Mouse (Mus musculus) kidney, postnatal 25 days (tissue): ENCODE results near the gene Cdc42ep5.
"Not testable (repeated sequence)": the region's sequence is repeated elsewhere in the genome, so short reads cannot be mapped to it uniquely, and the experiment has no call there.

Experiments
- DNase-seq, 2 experiments: peaks; one replicate each; pipeline ENCODE4 v3.0.0; 2021; ENCODE audit warnings: mixed read lengths in 2 of 2

The Cdc42ep5 gene

DNA sequence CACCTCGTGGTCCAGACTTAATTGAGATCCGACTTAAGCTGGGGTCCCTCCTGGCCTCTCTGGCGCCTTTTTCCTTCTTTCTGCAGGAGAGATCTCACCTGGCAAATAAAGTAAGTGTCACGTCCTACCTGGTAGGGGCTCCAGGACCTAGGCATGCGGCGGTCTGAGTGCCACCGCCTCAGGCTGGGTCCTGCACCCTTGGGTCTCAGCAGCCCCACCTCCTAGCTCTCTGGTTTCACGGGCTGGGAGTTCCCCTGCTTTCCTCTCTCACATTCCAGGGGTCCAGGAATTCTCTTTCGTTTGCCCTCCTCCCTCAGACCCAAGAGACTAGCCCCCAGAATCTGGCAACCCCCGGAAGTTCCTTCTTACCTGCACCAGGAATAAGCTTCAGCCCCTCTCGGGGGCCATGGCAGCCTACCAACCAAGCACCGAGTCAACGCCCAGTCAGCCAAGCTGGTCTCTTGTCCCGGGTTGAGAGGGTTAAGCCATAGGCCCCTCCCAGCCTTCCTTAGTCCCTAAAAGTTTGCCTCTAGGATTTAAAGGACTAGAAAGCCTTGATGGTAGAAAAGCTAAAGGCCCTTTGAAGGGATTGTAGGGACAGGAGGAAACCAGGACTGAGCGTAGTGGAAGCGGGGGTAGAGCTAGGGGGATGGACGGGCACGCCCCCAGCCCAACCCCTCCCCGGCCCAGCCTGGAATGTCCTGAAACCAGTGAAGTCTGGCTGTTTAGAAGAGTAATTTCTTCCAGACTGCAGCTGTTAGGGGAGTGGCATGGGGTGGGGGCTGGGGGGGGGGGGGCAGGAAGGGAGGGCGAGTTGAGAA lies at the start of gene Cdc42ep5:
Cdc42ep5 (minus strand) TSS at position 771 of the 821 bp plus-strand sequence.
- DNase-seq: peak; percentile 61 to 84

DNA sequence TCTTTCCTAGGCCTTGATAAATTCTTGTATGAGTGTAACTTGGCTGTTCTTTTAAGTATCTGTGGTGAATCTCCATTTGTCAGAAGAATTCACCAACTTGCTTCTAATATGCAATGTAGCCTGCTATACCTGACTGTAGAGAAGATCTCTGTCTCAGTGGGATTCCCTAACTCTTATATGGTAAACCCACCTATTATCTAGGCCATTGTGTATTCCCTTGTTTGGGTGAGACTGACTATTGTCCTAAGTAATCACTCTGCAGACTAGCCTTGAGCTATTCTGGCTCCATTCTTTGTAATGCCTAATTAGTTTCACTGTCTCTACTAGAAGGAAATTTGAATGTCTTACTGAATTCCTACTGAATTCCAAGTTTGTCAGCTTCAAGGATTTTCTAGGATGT lies 48.8 kb upstream of the Cdc42ep5 start:
- DNase-seq: not testable (repeated sequence)

DNA sequence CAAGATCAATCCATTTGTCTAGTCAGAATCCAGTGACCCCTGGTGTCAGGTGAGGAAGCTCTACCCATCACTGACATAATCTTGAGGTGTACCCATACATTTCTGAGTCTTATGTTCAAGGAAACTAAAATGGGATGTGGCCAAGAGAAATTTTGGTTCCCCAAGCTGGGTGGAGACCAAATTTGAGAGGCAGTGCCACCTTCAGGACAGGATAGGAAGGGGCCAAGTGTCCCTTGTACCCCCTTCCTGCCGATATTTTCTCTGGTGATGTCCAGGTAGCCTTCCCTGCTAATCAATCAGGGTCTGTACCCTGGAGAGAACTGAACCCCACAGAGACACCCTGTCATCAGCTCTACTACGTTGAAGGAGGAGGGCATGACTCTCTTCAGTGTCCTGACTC lies 44.0 kb upstream of the Cdc42ep5 start:
- no peak for DNase-seq

DNA sequence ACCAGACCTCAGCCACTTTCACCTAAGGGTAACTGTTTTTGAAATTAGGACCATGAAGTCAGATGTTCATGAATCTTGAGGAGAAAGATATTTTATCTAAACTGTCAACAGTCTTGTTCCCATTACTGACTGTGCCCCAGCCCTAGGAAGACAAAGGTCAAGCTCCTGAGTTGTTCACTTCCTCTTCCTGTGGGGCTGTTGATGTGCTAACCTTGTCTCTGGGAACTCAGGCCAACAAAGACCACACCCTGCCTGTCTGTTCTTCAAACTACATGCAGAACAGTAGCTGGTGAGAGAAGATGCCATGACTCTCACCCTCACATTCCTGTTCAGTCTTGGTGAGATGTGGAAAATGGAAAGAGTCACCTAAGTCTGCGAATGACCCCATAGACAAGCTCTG lies 42.5 kb upstream of the Cdc42ep5 start:
- no peak for DNase-seq

DNA sequence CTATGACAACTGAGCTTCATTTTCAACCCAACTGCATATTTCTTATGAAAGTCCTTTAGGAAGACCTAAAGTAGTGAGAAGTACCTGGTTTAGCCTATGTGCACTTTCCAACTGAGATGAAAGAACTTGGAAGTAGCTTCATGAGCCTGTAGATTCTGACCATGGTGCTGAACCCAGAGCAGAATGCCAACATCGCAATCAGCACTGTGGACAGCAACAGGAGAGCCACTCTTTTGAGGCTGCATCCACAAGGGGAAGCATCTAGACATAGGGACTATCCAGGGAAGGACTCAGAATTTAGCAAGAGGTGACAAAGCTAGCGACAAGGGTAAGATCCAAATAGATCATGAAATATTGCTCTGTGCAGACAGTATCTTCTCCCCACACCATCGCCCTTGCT lies 13.8 kb upstream of the Cdc42ep5 start:
- peak; percentile 46 to 52 for DNase-seq

DNA sequence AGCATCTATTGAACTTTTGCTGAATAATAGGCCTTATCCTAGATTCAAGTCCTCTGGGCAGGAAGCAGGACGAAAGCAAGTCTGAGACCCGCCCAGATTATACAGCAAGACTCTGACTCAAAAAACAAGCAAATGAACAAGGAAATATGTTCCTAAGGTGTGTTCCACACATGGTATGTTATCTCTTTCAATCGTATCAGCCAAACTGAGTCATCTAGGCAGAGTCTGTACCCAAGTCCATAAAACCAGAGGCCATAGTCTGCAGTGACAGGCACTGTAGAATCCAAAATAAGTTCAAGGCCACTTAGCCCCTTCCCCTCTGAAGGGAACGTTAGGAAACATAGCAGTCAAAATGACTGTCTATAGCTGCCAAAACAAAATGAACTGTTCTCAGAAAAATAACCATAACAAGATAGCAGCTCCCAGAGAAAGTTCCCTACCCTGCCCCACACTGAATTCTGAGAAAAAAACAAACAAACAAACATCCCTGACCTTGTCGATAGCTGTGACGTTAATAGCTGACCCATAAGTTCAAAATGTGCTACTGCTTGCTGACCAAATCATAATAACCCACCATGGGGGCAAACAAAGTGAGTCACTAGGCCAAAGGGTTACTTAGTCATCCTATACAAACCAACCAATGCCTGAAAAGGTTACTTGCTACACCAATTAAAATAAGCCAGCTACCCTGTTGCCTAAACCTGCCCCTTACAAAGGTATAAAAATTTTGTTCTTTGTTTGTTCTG lies 5.7 kb upstream of the Cdc42ep5 start:
- DNase-seq: no peak

DNA sequence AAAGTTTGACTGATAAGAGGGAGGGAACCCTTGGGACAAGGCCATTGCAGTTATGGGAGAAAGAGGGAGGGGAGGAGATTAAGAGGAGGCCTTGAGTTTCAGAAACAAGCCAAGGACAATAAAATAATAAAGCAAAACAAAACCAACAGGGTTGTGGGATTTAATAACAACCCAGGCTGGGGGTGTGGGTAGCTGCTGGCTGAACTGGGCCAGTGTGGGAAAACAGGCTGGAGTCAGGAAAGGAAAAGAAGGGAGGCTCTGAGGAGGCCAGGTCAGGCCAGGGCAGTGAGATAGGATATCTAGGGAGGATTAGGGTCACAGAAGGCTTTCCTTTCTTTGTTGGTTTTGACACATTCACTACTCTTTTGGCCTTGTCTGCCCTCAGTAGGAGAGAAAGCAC lies 2.4 kb upstream of the Cdc42ep5 start:
- DNase-seq: peak in 1 of 2 experiments; percentile 39

DNA sequence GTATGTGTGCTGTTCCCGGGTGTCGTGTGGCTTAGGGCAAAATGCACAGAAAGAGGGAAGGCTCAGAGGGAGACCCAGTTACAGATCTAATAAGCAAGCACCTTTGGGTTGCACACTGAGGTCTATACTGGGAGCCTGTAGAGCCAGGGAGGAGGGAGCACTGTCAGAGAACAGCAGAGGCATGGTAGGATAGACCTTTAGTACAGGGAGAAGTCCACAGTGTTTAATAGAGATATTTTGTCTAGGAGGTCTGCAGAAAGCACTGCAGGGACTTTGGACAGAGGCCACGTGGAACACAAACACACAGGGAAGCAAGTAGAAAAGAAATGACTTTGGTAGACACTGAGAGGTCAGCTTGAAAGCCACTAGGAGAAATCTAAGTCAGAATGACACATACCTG lies 626 bp upstream of the Cdc42ep5 start:
- peak; percentile 56 to 73 for DNase-seq

DNA sequence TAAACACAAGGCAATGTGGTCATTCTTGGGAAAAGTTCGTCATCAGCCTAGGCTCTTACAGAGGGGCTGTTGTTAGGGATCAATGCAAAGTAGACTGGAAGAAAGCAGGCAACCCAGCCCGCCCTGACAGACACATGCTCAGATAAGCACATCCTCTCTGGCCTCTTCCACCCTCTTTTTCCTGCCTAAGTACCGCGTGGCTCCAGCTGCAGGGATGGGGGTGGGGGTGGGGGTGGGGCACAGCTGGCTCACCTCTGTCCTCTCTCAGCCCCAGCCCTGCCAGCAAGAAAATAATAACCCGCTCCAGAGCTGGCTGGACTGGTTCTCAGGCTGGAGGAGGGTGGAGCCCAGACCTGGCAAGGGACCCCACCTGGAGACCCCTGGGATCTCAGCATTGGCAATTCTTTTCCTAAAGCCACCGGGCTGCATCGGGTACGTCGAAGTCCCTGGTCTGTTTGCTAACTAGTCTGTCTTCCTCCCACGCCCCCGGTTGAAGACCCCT lies 1.0 kb downstream of the Cdc42ep5 start:
- peak in 1 of 2 experiments; percentile 64 for DNase-seq

DNA sequence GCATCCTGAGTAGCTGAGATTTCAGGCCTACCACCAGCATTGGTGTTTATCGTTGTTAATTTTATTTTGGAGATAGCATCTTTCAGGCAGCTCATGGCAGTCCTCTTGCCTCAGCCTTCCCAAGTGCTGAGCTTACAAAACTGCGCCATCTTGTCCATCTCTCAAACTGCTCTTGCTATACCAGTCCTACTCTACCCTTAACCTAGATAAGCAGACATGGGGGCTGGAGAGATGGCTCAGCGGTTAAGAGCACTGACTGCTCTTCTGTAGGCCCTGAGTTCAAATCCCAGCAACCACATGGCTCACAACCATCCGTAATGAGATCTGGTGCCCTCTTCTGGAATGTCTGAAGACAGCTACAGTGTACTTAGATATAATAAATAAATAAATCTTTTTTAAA lies 3.1 kb downstream of the Cdc42ep5 start:
- DNase-seq: not testable (repeated sequence)

DNA sequence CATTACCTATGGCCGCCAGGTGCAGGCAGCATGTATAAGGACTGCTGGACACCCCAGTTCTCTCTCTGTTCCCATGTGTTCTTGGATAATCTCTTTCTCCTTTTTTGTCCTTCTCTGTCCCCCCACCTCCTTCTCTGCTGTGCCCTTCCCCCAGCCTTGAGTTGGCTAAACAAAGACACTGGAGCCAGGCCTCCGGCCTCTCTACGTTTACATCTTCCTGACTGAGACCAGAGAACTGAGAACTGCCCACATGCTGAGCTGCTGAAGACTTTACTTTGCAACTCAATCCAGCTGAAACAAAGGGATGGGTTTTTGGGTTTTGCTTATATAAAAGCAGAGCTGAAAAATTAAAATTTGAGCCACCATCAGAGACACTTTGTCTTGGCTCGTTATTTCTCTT lies 9.7 kb downstream of the Cdc42ep5 start:
- DNase-seq: no peak

DNA sequence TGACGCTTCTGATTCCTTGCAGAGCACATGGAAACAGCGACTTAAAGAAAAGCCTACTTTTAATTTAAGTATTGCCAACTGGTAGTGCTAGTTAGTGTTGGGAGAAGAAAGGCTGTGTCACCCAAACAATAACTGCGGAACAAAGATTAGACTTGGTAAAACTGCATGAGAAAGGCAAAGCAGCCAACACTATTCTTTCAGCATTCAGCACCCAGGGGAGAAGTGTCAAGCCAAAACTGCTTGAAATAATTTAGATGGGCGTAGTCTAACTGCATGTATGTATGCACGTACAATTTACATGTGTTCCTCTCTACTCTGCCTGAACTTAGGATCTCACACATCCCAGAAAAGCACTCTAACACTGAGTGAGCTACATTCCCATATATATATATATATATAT lies 10.3 kb downstream of the Cdc42ep5 start:
- no peak for DNase-seq

DNA sequence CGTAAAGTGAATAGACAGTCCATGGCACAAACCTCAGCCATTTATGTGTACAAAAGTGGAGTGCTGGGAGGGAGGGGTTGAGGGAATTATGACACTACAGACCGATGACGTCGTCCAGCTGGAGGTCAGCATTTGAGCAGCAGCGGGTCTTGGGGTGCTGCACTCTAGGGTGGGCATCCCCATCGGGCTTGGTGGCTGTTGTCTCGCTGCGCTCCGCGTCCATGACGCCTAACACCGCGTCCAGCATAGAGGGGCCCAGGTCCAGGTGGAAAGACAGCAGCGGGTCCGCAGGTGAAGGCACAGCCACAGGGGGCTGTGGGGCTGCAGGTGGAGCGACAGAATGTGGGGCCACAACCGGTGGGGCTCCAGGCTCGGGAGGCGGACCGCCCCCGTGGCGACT lies 13.4 kb downstream of the Cdc42ep5 start:
- DNase-seq: peak in 1 of 2 experiments; percentile 40

DNA sequence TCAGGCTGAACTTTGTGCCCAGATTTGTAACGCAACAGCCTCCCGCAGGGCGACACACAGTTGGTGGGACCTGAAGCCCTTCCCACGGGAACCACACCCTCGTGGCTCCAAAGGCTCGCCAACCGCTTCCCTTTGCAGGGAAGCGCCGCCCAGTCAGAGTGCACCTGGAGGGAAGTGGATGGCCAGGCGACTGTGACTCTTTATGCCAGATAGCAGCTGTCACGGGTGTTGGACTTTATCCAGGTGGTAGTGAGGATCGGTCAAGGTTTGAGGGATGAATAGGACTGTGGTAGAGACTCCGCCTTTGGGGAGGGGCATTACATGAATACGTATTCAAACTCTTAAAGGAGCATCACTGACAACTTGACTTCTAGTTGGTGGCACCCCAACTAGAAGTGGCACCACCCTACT lies 13.8 kb downstream of the Cdc42ep5 start:
- DNase-seq: peak; percentile 85 to 93

DNA sequence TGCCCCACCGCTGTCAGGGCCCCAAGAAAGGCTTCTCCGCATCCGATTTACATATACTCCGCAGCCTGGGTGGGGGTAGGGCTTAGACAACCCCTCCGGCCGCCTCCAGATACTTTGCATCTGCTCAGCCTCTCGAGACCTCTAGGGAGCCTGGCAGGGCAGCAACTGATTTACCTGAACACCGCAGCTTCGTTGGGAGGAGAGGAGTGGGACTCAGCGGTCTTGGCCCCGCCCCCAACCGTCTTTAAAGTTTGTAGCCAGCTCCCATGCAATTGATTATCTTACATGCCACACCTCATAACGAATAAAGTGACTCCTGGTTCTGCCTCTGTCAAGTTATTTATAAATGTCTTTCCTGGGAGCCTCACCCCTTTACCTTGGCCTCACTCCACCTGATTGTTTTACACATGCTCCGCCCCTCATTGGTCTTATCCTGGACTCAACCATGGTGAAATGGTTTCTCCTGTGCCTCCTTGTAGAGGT lies 14.6 kb downstream of the Cdc42ep5 start, which contains the start of gene Leng9:
Leng9 (minus strand) TSS at position 316 of the 483 bp plus-strand sequence.
- peak; percentile 60 to 74 for DNase-seq

DNA sequence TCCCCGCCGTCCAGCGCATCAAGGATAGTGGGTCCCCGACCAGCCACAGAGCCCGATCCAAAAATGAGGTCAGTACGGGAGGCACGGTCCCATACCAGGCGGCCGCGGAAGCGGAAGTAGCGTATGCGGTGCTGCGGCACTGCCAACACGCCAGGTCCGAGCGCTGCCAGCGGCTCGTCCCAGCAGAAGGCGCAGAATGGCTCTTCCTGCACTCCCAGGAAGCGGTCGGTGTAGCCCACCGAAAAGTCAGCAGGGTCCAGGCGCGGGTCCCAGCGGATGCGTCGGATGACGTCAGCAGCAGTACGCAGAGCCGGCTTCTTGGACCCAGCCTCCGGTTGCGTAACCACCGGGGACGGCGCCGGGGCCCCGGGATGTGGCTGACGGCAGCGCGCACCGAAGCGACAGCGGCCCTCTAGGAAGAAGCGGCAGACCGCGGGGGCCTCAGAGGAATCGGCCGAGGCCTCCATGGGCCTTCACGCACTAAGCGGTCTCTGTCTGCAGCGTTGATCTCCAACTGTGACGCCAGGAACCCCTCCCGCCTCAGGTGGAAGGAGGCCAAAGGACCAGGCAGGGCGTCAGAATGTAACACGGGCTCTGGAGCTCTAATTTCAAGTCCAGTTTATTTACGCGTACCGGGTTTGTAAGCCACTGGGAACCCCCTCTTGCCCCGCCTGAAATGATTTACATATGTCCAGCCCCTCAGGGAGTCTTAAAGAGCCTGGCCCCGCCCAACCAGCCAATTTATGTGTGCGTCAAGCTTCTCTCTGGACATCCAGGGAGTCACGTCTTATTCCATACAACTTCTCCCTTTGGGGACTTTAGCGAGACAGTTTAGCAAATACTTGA lies 15.2 kb downstream of the Cdc42ep5 start:
- peak; percentile 87 to 91 for DNase-seq

DNA sequence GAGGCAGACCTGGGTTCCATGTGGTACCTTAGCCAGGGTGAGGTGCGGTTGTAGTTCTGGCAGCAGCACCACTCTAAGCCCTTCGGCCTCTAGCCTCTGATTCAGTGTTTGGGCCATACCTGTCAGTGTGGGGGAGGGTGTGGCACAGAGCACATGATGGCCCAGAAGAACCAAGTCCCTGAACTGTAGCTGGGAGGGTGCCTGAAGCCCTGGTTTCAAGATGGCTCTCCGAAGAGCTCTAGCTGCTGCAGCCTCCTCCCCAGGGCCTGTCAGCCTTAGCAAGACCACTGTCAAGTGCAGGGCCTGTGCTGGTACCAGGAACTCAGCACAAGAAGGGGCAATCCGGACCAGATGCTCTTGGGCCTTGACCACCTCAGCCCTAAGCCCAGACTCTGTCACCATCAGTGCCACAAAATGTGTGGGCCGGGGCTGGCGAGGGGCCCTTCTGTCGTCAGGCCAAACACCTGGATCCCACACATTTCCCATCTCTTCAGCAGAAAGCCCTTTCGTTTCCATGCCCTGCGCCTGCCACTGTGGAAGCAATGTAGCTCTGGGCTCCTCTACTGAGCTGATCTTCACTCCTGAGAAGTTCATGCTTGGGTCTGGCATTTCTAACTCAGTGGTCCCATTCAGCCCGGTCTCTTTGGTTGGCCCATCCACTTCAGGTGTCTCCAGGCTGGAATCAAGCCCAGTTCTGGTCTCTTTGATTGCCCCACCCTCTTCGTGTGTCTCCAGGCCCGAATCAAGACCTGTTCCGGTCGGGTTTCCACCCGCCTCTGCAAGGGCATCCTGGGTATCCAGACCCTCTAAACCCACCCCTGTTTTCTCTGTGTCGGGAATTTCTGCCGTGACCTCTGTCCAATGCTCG lies 16.1 kb downstream of the Cdc42ep5 start:
- no peak for DNase-seq

DNA sequence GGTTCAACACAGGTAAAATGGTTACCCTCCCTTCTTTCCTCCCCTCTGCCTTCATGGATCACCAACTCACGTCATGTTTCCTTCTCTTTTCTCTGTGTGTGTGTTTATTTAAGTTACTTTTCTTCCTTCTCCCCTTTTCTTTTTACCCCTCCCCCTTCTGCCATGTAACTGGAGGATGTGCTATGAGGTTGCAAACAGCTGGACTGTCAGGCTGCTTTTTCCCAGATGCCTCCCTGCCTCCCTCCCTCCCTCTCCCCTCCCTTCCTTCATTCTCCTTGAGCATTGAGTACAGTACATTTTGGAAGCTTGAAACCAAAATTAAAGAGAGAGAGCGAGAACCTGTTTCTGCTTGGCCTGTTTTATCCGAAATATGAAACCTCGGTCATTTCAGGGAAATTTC lies 16.8 kb downstream of the Cdc42ep5 start:
- DNase-seq: no peak

DNA sequence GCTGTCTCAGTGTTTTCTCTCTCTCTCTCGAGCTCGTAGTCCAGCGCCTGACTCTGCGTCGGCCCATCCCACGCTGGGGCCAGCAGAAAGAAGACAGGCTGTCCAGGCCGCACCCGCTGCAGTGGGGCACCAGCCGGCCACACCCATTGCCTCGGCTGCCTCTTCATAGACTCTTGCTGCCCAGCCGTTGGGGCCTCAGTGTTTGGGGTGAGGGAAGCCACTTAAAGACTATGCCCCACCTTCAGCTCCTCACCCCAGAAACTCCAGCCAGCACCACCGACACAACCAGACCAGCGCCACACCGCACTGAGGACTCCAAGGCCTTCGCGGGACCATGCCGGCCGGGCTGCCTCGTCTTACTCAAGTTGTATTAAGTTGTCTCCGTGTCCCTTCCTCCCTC lies 17.3 kb downstream of the Cdc42ep5 start:
- no peak for DNase-seq

DNA sequence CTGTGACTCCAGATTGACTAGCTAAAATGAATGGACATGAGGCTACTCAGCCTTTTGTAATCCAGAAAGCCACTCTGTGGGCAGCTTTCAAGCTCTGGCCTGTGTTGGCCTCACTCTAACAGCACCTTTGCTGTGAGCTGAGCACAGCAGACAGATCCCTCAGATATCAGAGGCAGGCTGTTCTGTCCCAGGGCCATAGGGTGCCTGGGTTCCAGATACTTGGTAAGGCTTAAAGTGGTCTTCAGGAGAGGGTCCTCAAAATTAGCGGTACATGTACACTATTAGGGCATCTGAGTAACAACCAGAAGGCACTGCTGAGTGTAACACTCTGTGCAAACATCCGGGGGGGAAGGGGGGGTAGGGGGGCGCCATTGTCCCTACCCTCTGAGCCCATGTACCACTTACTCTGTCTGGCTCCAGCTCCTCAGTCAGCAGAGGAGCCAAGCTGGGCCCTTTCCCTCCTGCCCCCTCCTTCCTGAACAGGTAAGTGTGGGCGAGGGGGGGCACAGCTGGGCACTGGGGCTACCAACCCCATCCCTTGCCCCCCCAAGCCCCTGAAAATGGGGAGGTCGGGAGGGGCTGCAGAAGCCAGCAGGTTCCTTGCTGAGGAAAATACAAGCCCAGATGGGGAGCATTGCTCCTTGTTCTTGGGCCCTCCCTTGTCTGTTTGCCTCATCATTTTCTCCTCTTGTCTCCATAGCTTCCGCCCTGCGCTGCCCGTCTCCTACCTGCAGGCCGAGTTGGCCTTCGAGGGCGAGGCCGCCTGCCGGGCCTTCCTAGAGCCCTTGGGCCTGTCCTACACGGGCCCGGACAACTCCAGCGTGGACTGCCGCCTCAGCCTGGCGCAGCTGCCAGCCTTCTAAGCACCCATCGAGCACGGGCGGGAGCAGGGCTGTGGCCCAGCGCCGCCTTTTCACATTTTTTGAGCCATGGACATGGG lies 18.1 kb downstream of the Cdc42ep5 start:
- no peak for DNase-seq
